Mouse (Mus musculus) MEL (cell line): ENCODE measurements at regions not wholly inside any gene's neighbourhood (a gene's known extent, or its start where the extent isn't known, plus 50 kb on each side); places are given as distances from the start of the nearest gene placed in this dataset.

Experiments
- DNase-seq: peaks from one replicate; pipeline ENCODE4 v3.0.0; 2011; ENCODE audit warnings: low read depth, low spot score
- H3K27ac ChIP-seq: 2 replicates; pipeline ENCODE4 v1.5.1; 2012; ENCODE audit warnings: low read depth, mild to moderate bottlenecking, control low read depth, low read length, moderate library complexity; ENCODE audit not compliant: control insufficient read depth
- H3K27me3 ChIP-seq, 2 experiments: fragments of 150-350 bp in 1 of 2; sonication (generic) in 1 of 2; 2 replicates each; pipeline ENCODE4 v1.6.1; 2012; ENCODE audit warnings: low read length in 2 of 2, mild to moderate bottlenecking in 2 of 2, improper control_type of control experiment in 1 of 2, moderate library complexity in 1 of 2; ENCODE audit not compliant: insufficient read depth in 2 of 2, control insufficient read depth in 1 of 2
- H3K36me3 ChIP-seq, 2 experiments: 2 replicates each; pipeline ENCODE4 v1.6.1; 2012 to 2014; ENCODE audit warnings: low read length in 2 of 2, improper control_type of control experiment in 1 of 2, inconsistent platforms in 1 of 2, mild to moderate bottlenecking in 1 of 2; ENCODE audit not compliant: insufficient read depth in 2 of 2, control insufficient read depth in 1 of 2
- H3K4me1 ChIP-seq, 2 experiments: fragments of 150-350 bp in 1 of 2; sonication (generic) in 1 of 2; 2 replicates each; pipeline ENCODE4 v1.6.1; 2012; ENCODE audit warnings: low read length in 2 of 2, improper control_type of control experiment in 1 of 2, mild to moderate bottlenecking in 1 of 2; ENCODE audit not compliant: insufficient read depth in 2 of 2, control insufficient read depth in 1 of 2
- H3K4me3 ChIP-seq, 2 experiments: fragments of 150-350 bp in 1 of 2; sonication (generic) in 1 of 2; 2 replicates each; pipeline ENCODE4 v1.5.1; 2012; ENCODE audit warnings: low read depth in 2 of 2, low read length in 2 of 2, mild to moderate bottlenecking in 2 of 2, moderate library complexity in 2 of 2, control low read depth in 1 of 2, improper control_type of control experiment in 1 of 2; ENCODE audit not compliant: control insufficient read depth in 1 of 2, insufficient read depth in 1 of 2
- H3K79me2 ChIP-seq: 2 replicates; pipeline ENCODE4 v1.6.1; 2012; ENCODE audit warnings: mild to moderate bottlenecking, low read length, moderate library complexity; ENCODE audit not compliant: control insufficient read depth, poor library complexity, insufficient read depth
- H3K9ac ChIP-seq: 2 replicates; pipeline ENCODE4 v1.6.1; 2012; ENCODE audit warnings: low read depth, mild to moderate bottlenecking, control low read depth, low read length, moderate library complexity; ENCODE audit not compliant: control insufficient read depth, poor library complexity, severe bottlenecking
- H3K9me3 ChIP-seq: fragments of 150-350 bp; sonication (generic); replicated peaks from 2 replicates; pipeline ENCODE4 v1.6.1; 2012; ENCODE audit warnings: mild to moderate bottlenecking, low read length, improper control_type of control experiment, moderate library complexity; ENCODE audit not compliant: insufficient read depth
- BHLHE40 ChIP-seq: IDR thresholded peaks from 2 replicates; pipeline ENCODE4 v1.6.1; 2012; ENCODE audit warnings: low read depth, mild to moderate bottlenecking, inconsistent platforms, low read length, improper control_type of control experiment, borderline replicate concordance
- CHD1 ChIP-seq: IDR thresholded peaks from 2 replicates; pipeline ENCODE4 v1.6.1; 2012; ENCODE audit warnings: low read depth, mild to moderate bottlenecking, inconsistent platforms, low read length, improper control_type of control experiment
- E2F4 ChIP-seq: IDR thresholded peaks from 2 replicates; pipeline ENCODE4 v1.6.1; 2011; ENCODE audit warnings: low read depth, low read length, improper control_type of control experiment, borderline replicate concordance
- ELF1 ChIP-seq: IDR thresholded peaks from 2 replicates; pipeline ENCODE4 v1.6.1; 2014; ENCODE audit warnings: low read depth, mild to moderate bottlenecking, inconsistent platforms, low read length, improper control_type of control experiment, moderate library complexity
- EP300 ChIP-seq, 2 experiments: IDR thresholded peaks; 2 replicates each; pipeline ENCODE4 v1.6.1; 2011; ENCODE audit warnings: improper control_type of control experiment in 2 of 2, low read length in 2 of 2, low read depth in 1 of 2, mild to moderate bottlenecking in 1 of 2
- GABPA ChIP-seq: IDR thresholded peaks from 2 replicates; pipeline ENCODE4 v1.6.1; 2012; ENCODE audit warnings: low read depth, mild to moderate bottlenecking, inconsistent platforms, low read length, improper control_type of control experiment, moderate library complexity
- HCFC1 ChIP-seq: IDR thresholded peaks from 2 replicates; pipeline ENCODE4 v1.6.1; 2012; ENCODE audit warnings: low read depth, mild to moderate bottlenecking, inconsistent platforms, low read length, improper control_type of control experiment, moderate library complexity
- MAFK ChIP-seq: IDR thresholded peaks from 2 replicates; pipeline ENCODE4 v1.6.1; 2011; ENCODE audit warnings: low read depth, mild to moderate bottlenecking, low read length, improper control_type of control experiment, borderline replicate concordance
- MAX ChIP-seq: IDR thresholded peaks from 2 replicates; pipeline ENCODE4 v1.6.1; 2011; ENCODE audit warnings: low read length, improper control_type of control experiment
- MEF2A ChIP-seq: IDR thresholded peaks from 2 replicates; pipeline ENCODE4 v1.6.1; 2014; ENCODE audit warnings: low read depth, mild to moderate bottlenecking, inconsistent platforms, low read length, improper control_type of control experiment; ENCODE audit not compliant: poor library complexity, insufficient replicate concordance, severe bottlenecking; ENCODE audit errors: extremely low read depth
- NELFE ChIP-seq: IDR thresholded peaks from 2 replicates; pipeline ENCODE4 v1.6.1; 2011; ENCODE audit warnings: low read depth, low read length, improper control_type of control experiment
- NRF1 ChIP-seq: IDR thresholded peaks from 2 replicates; pipeline ENCODE4 v1.6.1; 2014; ENCODE audit warnings: low read depth, mild to moderate bottlenecking, inconsistent platforms, low read length, improper control_type of control experiment, moderate library complexity; ENCODE audit not compliant: poor library complexity, insufficient read depth, severe bottlenecking
- SIN3A ChIP-seq: IDR thresholded peaks from 2 replicates; pipeline ENCODE4 v1.6.1; 2012; ENCODE audit warnings: low read length, improper control_type of control experiment, inconsistent platforms
- TCF12 ChIP-seq: IDR thresholded peaks from 2 replicates; pipeline ENCODE4 v1.6.1; 2014; ENCODE audit warnings: low read depth, mild to moderate bottlenecking, inconsistent platforms, low read length, improper control_type of control experiment, moderate library complexity
- USF1 ChIP-seq: IDR thresholded peaks from 2 replicates; pipeline ENCODE4 v1.6.1; 2014; ENCODE audit warnings: low read depth, mild to moderate bottlenecking, inconsistent platforms, low read length, improper control_type of control experiment, moderate library complexity
- USF2 ChIP-seq, 2 experiments: IDR thresholded peaks; 2 replicates each; pipeline ENCODE4 v1.6.1; 2011 to 2012; ENCODE audit warnings: improper control_type of control experiment in 2 of 2, low read length in 2 of 2, borderline replicate concordance in 1 of 2, inconsistent platforms in 1 of 2, low read depth in 1 of 2, mild to moderate bottlenecking in 1 of 2; ENCODE audit not compliant: insufficient read depth in 1 of 2
- ZC3H11A ChIP-seq: IDR thresholded peaks from 2 replicates; pipeline ENCODE4 v1.6.1; 2012; ENCODE audit warnings: low read depth, mild to moderate bottlenecking, inconsistent platforms, low read length, improper control_type of control experiment
- ZMIZ1 ChIP-seq: IDR thresholded peaks from 2 replicates; pipeline ENCODE4 v1.6.1; 2012; ENCODE audit warnings: low read depth, mild to moderate bottlenecking, inconsistent platforms, low read length, improper control_type of control experiment, moderate library complexity
- ZNF384 ChIP-seq: IDR thresholded peaks from 2 replicates; pipeline ENCODE4 v1.6.1; 2012; ENCODE audit warnings: low read depth, mild to moderate bottlenecking, inconsistent platforms, low read length, improper control_type of control experiment

- H3K79me2 ChIP-seq: no peaks in the 10 kb centered on the region
- H3K4me3 ChIP-seq: no peak overlapping the region
- no peak overlapping the region for H3K27ac ChIP-seq
Observed at GRCm38 (mm10) chr2:128444599-128445011, 146.4 kb upstream of the Spdye4c start.

GRCm38 (mm10) chr2:128445443-128445842 is 145.6 kb upstream of the Spdye4c start:
- Histone ChIP-seq H3K79me2 (no peaks in the 10 kb centered on the region), H3K4me1 (no peaks in the 10 kb centered on the region), H3K27ac (no peak overlapping the region), H3K36me3 (no peaks in the 10 kb centered on the region), H3K4me3 (no peak overlapping the region), H3K27me3 (peaks cover 2 to 11% of the 10 kb centered on the region in 2 experiments), H3K9me3 (no peaks in the 10 kb centered on the region), H3K9ac (no peak overlapping the region)
- TF ChIP-seq MAX: no peak
- no peak for TF ChIP-seq SIN3A
- no peak for TF ChIP-seq E2F4
- no peak for TF ChIP-seq CHD1
- TF ChIP-seq ZNF384: no peak
- TF ChIP-seq ZC3H11A: no peak
- TF ChIP-seq NRF1: no peak
- no peak for TF ChIP-seq BHLHE40
- TF ChIP-seq USF2 (IDR thresholded peaks at IDR 0.05; ENCODE audit: borderline replicate concordance in 1 of 2, insufficient read depth in 1 of 2, low read depth in 1 of 2, low read length in 2 of 2): no peak
- DNase-seq: no peak

More at GRCm38 (mm10) chr2:128444599-128445011, 146.4 kb upstream of the Spdye4c start:
- no peak for DNase-seq
- H3K36me3 ChIP-seq: no peaks in the 10 kb centered on the region
- H3K27me3 ChIP-seq: peaks cover 2 to 10% of the 10 kb centered on the region in 2 experiments
- TF ChIP-seq E2F4 (no peak), MAFK (no peak), TCF12 (no peak), ZNF384 (no peak), GABPA (no peak), ZC3H11A (no peak), USF1 (no peak), EP300 (IDR thresholded peaks at IDR 0.05; ENCODE audit: low read depth in 1 of 2, low read length in 2 of 2) (no peak), NELFE (no peak), HCFC1 (no peak), CHD1 (no peak), MEF2A (no peak), ELF1 (no peak), ZMIZ1 (no peak)
- no peak overlapping the region for H3K9ac ChIP-seq
- H3K9me3 ChIP-seq: no peaks in the 10 kb centered on the region
- no peaks in the 10 kb centered on the region for H3K4me1 ChIP-seq
